Mouse (Mus musculus): ENCODE data around the gene March4. TPM values are rescaled to one million over a fixed set of nuclear protein-coding genes. Genes with fewer than 3 reads are reported as not detected.

March4 gene
- polyA plus RNA-seq, 1 experiment from 2014 or later, result 1.3 TPM

DNA sequence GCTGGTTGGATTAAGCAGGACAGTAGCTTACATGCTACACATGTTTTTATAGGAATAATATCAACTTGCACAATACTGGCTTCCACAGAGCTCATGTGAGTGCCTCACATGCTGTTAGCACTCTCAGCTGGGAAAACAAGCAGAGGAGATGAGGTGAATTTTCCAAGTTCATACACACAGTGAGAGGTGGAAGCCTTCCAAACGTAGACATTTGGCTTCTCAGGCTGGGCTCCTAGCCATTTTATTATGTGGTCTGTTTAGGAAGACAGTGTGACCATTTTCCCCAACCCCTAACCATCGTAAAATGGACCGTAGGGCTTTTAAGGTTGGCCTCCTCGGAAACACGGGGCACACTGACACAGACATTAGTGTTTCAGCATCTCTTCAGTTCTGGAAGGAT lies 126.8 kb downstream of the March4 start:
- H3K4me2 ChIP-seq (replicated peaks), result no peak overlapping the region
- 89% methylated on average over 5 of the region's 5 CpGs for WGBS
- H3K27ac ChIP-seq (replicated peaks), result no peak overlapping the region
- no peak for ATAC-seq (ENCODE audit: low FRiP score, low read depth)
- no peak overlapping the region for H3K9ac ChIP-seq (replicated peaks)
- H3K4me1 ChIP-seq, result peaks cover 10% of the 10 kb centered on the region
- no peaks in the 10 kb centered on the region for H3K27me3 ChIP-seq
- H3K9me3 ChIP-seq, result no peaks in the 10 kb centered on the region
- H3K36me3 ChIP-seq, result no peaks in the 10 kb centered on the region
- H3K4me3 ChIP-seq, result no peak overlapping the region

DNA sequence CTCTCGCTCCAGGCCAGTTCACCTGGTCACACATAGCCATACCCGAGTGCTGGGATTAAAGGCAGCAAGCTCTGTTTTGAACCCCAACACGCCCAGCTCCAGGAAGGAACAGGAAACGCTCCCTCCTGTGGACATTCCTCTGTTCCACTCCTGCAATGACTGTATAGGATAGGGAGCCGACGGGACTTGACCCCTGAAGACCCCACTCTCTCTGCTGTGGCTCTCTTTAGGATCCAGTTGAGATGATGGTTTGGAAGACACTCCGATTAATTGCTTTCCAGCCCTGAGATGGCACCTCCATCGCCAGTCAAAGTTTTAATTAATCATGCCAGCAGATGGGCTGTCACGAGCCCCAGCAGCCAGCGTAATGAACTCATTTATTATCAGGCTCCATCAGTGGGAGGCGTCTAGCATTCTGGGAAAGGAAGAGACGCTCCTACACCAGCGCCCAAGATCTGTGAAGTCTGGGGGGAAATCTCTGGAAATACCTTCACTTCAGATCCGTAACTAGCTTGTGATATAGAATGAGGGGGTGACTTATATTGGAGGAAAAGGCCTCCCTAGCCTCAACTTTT lies 130.1 kb downstream of the March4 start:
- Histone ChIP-seq H3K4me3 (no peak overlapping the region), H3K4me1 (no peaks in the 10 kb centered on the region), H3K27me3 (no peaks in the 10 kb centered on the region), H3K4me2 (replicated peaks) (no peak overlapping the region), H3K36me3 (no peaks in the 10 kb centered on the region), H3K9me3 (no peaks in the 10 kb centered on the region), H3K27ac (replicated peaks) (no peak overlapping the region), H3K9ac (replicated peaks) (no peak overlapping the region)
- ATAC-seq (ENCODE audit: low FRiP score, low read depth), result no peak
- WGBS, result 82% methylated on average over 14 of the region's 14 CpGs

DNA sequence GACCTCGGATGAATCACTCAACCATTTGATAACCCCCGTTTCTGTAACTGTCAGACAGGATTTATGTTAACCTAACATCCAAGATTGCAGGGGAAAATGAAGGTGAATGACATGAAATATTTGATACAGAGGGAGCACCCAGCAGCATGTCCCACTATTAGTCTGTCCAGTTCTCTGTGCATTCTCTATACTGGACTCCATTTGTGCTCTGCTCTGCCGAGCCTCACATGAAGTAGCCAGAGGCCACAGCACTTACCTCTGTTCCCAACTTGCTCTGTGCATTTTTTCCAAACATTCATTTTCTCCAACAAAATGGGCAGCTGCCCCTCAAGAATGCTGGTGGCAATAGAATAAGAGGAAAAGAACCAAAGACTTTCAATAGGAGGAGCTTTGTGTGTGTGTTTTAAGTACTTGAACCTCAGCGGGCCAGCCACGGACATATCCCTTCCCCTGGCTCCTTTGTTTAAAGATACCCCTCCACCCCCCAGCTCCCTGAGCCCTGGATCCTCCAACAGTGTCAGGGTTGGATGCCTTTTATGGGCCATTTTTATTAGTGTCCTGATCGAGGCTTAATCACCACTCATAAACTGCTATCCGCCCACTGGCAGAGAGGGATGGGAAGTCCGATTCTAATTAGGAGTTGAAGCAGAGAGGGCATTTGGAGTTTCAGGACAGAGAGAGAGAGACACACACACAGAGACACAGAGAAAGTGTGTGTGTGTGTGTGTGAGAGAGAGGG lies 135.2 kb downstream of the March4 start:
- no peak for ATAC-seq (ENCODE audit: low FRiP score, low read depth)

DNA sequence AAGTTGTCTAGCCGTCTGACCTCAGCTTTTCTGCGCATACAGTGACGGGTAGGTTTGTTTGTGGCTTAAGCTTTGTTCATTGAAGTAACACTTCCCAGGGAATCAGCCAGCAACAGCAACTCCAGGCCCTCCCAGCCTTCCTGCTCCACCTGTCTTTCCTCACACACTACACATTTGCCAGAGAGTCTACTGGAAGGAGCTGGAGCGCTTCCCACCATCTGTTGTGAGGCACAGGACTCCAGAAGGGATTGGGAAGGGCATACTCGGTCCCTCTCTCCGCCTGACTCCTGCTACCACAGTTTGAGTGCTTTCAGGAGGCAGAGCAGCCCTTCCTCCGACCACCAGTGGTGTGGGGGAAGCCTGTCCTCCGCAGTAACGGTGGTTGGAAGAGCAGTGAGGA lies 136.1 kb downstream of the March4 start:
- Histone ChIP-seq H3K4me3 (no peak overlapping the region), H3K27me3 (no peaks in the 10 kb centered on the region), H3K36me3 (0 out of 2 replicates have a peak, but pooled peaks cover 14% of the 10 kb centered on the region), H3K4me2 (replicated peaks) (no peak overlapping the region), H3K9me3 (no peaks in the 10 kb centered on the region), H3K9ac (replicated peaks) (no peak overlapping the region), H3K27ac (replicated peaks) (no peak overlapping the region), H3K4me1 (no peaks in the 10 kb centered on the region)
- ATAC-seq (ENCODE audit: low FRiP score, low read depth), result no peak
- WGBS, result 88% methylated on average over 9 of the region's 9 CpGs

More for the DNA sequence above, 135.2 kb downstream of the March4 start:
- Histone ChIP-seq H3K9me3 (no peaks in the 10 kb centered on the region), H3K4me1 (no peaks in the 10 kb centered on the region), H3K27ac (replicated peaks) (no peak overlapping the region), H3K4me3 (no peak overlapping the region), H3K36me3 (0 out of 2 replicates have a peak, but pooled peaks cover 8% of the 10 kb centered on the region), H3K27me3 (no peaks in the 10 kb centered on the region), H3K9ac (replicated peaks) (no peak overlapping the region), H3K4me2 (replicated peaks) (no peak overlapping the region)
- WGBS, result 76% methylated on average over 8 of the region's 8 CpGs

DNA sequence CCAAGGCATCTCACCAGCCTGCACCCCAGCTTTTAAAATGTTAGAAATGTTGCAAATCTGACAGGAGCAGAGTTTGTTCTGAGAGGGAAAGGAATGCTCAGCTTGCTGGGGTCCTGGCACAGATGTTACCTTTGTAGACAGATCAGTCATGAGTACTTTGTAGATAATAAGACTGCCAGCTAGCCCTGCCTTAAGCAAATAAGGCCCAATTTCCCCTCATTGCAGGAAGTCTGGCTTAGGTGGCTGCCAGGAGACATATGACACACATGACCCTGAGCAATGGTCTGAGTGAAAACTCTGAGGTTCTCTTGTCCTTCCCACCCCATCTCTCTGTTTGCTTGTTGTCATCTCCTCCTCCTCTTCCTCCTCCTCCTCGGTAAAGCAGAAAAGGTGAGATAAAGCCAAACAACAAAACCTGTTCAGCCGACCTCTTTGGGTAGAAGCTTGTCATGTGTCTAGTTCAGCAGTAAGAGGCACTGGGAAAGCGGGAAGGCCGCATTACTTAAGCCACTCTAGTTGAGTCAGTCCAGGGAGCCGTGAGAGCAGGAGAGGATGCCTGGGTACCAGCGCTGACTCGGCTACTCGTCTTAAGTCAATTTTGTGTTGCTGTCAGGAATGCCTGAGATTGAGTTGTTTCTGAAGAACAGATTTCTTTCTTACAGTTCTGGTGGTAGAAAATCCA lies 136.9 kb downstream of the March4 start:
- no peaks in the 10 kb centered on the region for H3K27me3 ChIP-seq
- no peaks in the 10 kb centered on the region for H3K4me1 ChIP-seq
- H3K36me3 ChIP-seq, result peaks cover 21% of the 10 kb centered on the region; the same call in 1 of the 2 replicates
- no peak for ATAC-seq (ENCODE audit: low FRiP score, low read depth)
- no peak overlapping the region for H3K4me2 ChIP-seq (replicated peaks)
- H3K27ac ChIP-seq (replicated peaks), result no peak overlapping the region
- WGBS, result 92% methylated on average over 8 of the region's 8 CpGs
- no peak overlapping the region for H3K4me3 ChIP-seq
- no peak overlapping the region for H3K9ac ChIP-seq (replicated peaks)
- H3K9me3 ChIP-seq, result no peaks in the 10 kb centered on the region

DNA sequence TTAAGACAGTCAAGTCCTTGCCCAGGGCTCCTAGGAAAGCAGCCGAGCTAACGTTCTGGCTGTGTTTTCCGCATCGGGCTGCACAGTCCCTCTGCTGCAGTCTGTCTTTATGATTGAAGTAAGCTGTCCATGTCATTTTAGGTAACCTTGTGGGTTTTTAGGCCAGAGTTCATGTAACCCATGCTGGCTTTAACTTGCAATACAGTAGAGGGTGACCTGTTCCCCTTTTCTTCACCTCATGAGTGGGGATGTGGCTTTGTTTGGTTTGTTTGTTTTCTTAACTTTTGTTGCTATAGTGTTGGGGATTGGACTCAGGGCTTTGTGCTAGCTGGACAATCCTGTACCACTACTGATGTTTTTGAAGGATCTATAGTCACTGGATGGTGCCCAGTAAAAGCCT lies 146.3 kb downstream of the March4 start:
- ATAC-seq (ENCODE audit: low FRiP score, low read depth), result no peak
- Histone ChIP-seq H3K27ac (replicated peaks) (no peak overlapping the region), H3K9ac (replicated peaks) (no peak overlapping the region), H3K36me3 (peaks cover 16% of the 10 kb centered on the region), H3K27me3 (no peaks in the 10 kb centered on the region), H3K4me1 (peaks cover 3% of the 10 kb centered on the region; the same call in 1 of the 2 replicates), H3K9me3 (no peaks in the 10 kb centered on the region), H3K4me2 (replicated peaks) (no peak overlapping the region), H3K4me3 (no peak overlapping the region)
- WGBS, result 73% methylated on average over 4 of the region's 4 CpGs

DNA sequence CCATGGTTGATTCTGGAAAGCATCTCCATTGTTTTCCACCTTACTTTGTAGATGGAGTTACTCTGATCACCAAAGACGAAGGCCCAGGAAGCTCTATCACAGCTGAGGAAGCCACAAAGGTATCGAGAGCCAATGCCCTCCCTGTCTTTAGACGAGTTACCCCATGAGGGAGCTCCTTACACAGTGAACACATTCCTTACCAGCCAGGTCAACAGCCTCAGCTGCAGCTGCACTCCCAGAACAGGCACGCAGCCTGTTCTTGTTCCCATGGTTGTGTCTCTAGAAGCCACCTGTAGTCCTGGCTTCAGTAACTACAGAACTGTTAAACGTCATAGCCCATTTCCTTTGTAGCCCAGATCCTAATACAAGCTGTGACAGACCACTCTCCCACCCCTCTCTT lies 153.1 kb downstream of the March4 start:
- Histone ChIP-seq H3K4me2 (replicated peaks) (no peak overlapping the region), H3K36me3 (peaks cover 22% of the 10 kb centered on the region), H3K4me1 (no peaks in the 10 kb centered on the region), H3K27me3 (no peaks in the 10 kb centered on the region), H3K9me3 (no peaks in the 10 kb centered on the region), H3K27ac (replicated peaks) (no peak overlapping the region), H3K9ac (replicated peaks) (no peak overlapping the region), H3K4me3 (no peak overlapping the region)
- 80% methylated on average over 5 of the region's 5 CpGs for WGBS
- ATAC-seq (ENCODE audit: low FRiP score, low read depth), result no peak

DNA sequence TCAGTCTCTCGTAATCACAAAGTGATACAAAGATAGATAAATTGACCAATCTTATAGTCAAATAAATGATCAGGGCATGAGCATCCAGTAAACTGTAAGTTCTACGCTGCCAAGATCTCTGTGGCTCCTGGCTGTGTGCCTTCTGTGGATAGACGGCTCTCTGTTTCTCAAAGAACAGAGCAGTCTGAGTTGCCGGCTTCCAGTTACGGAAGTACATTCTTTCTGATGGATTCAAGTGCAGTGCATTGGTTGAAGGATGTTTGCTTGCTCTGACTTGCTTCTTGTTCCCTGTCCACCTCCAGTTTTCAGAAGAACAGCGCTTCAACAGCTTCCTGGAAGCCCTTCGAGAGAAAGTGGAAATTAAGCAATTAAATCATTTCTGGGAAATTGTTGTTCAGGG lies 153.7 kb downstream of the March4 start:
- Histone ChIP-seq H3K9ac (replicated peaks) (no peak overlapping the region), H3K4me2 (replicated peaks) (no peak overlapping the region), H3K27ac (replicated peaks) (no peak overlapping the region), H3K4me3 (no peak overlapping the region), H3K36me3 (peaks cover 22% of the 10 kb centered on the region), H3K9me3 (no peaks in the 10 kb centered on the region), H3K4me1 (no peaks in the 10 kb centered on the region), H3K27me3 (no peaks in the 10 kb centered on the region)
- 94% methylated on average over 7 of the region's 7 CpGs for WGBS
- ATAC-seq (ENCODE audit: low FRiP score, low read depth), result no peak

DNA sequence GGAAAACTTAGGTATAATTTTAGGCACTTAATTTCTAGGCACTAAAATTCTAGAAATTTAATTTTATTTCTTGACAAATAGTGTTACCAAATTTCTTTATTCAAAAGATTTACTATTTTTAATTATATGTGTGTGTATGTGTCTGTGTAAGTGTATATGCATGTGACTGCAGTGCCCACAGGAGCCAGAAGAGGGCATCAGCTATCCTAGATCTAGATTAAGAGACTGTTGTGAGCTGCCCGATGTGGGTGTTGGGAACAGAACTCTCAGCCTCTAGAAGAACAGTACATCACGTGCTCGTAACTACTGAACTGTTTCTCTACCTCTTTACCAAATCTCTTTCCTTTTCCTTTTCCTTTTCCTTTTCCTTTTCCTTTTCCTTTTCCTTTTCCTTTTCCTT lies 156.2 kb downstream of the March4 start:
- Histone ChIP-seq H3K27me3 (no peaks in the 10 kb centered on the region), H3K9me3 (no peaks in the 10 kb centered on the region), H3K4me1 (no peaks in the 10 kb centered on the region), H3K27ac (replicated peaks) (no peak overlapping the region), H3K36me3 (peaks cover 14% of the 10 kb centered on the region), H3K9ac (replicated peaks) (no peak overlapping the region), H3K4me2 (replicated peaks) (no peak overlapping the region), H3K4me3 (no peak overlapping the region)
- whole genome bisulfite sequencing, result 99% methylated on average over 3 of the region's 3 CpGs
- ATAC-seq (ENCODE audit: low FRiP score, low read depth), result no peak

DNA sequence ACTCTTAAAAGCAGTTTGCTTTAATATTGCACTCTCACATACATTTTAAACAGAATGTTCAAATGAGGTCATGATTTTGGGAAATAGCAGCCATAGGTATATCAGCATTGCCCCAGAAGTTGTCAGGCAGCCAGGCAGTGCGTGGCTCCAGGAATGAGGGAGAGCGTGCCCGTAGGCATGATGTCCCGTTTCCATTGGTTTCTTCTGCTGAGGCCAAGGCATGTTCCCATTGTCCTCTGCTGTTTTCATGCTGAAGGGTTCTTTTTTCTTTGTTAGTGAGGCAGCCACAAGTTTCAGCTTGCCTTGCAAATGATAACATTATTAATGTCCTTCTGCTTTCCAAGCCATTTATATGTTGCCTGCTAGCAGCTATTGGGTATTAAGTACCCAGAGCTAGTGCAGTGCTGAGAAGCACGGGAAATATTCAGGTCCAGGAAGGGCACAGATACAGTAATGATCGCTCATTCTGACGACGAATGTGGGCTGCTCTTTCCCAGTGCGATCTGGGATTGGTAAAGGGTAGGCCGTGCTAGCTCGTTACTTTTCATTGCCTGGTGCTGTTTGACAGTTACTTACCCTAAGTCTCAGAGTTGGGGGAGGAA lies 156.9 kb downstream of the March4 start:
- Histone ChIP-seq H3K4me3 (no peak overlapping the region), H3K9me3 (no peaks in the 10 kb centered on the region), H3K9ac (replicated peaks) (no peak overlapping the region), H3K36me3 (peaks cover 10% of the 10 kb centered on the region), H3K27me3 (no peaks in the 10 kb centered on the region), H3K27ac (replicated peaks) (no peak overlapping the region), H3K4me1 (no peaks in the 10 kb centered on the region), H3K4me2 (replicated peaks) (no peak overlapping the region)
- no peak for ATAC-seq (ENCODE audit: low FRiP score, low read depth)
- WGBS, result 92% methylated on average over 11 of the region's 11 CpGs

DNA sequence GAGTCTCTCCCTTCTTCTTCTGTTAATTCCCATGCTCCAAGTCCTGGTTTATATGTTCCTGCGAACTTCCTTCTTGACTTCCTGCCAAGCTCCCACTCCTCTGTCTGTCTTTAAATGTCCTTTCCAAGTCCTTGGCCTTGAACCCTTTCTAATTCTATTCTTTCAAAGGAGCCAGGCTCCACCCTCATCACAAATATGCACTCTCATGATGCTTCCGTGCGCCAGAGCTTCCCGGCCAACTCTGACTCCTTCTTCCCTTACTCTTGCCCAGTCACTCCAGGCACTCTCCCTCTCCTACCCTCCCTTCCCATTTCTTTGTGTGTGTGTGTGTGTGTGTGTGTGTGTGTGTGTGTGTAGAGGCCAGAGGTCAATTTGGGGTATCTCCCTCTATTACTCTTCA lies 158.6 kb downstream of the March4 start:
- WGBS, result 92% methylated on average over 4 of the region's 4 CpGs
- Histone ChIP-seq H3K27me3 (no peaks in the 10 kb centered on the region), H3K4me1 (no peaks in the 10 kb centered on the region), H3K36me3 (peaks cover 4% of the 10 kb centered on the region; the same call in 1 of the 2 replicates), H3K4me3 (no peak overlapping the region), H3K9ac (replicated peaks) (no peak overlapping the region), H3K9me3 (no peaks in the 10 kb centered on the region), H3K4me2 (replicated peaks) (no peak overlapping the region), H3K27ac (replicated peaks) (no peak overlapping the region)
- no peak for ATAC-seq (ENCODE audit: low FRiP score, low read depth)

Data from midbrain, embryonic 12.5 days (tissue).